Mouse (Mus musculus) kidney, embryonic 16.5 days (tissue): ENCODE results near the gene Sertad1. TPM values are rescaled to one million over a fixed set of nuclear protein-coding genes. Genes with fewer than 3 reads are reported as not detected.

ENCODE experiments used
- ATAC-seq: fragments of 200-750 bp; cut with Nextera tagmentation; 2 replicates; pipeline ENCODE4 v1.8.0; 2017; ENCODE audit warnings: moderate TSS enrichment; ENCODE audit not compliant: low FRiP score, low TSS enrichment
- H3K27ac ChIP-seq: fragments of 300-500 bp; sonication (generic); 2 replicates; pipeline ENCODE4 v1.5.1; 2014; ENCODE audit warnings: low read length
- H3K27me3 ChIP-seq: fragments of 300-500 bp; sonication (generic); 2 replicates; pipeline ENCODE4 v1.6.1; 2014; ENCODE audit warnings: low read length, control low read depth, mixed read lengths; ENCODE audit not compliant: insufficient read depth
- H3K36me3 ChIP-seq: fragments of 300-500 bp; sonication (generic); 2 replicates; pipeline ENCODE4 v1.6.1; 2014; ENCODE audit warnings: low read length, control low read depth, mixed read lengths; ENCODE audit not compliant: insufficient read depth
- H3K4me1 ChIP-seq: fragments of 300-500 bp; sonication (generic); 2 replicates; pipeline ENCODE4 v1.6.1; 2014; ENCODE audit warnings: low read length, control low read depth, mixed read lengths; ENCODE audit not compliant: insufficient read depth
- H3K4me2 ChIP-seq: fragments of 300-500 bp; sonication (generic); replicated peaks from 2 replicates; pipeline ENCODE4 v1.6.1; 2014; ENCODE audit warnings: low read depth, low read length
- H3K4me3 ChIP-seq: fragments of 300-500 bp; sonication (generic); 2 replicates; pipeline ENCODE4 v1.5.1; 2014; ENCODE audit warnings: mild to moderate bottlenecking, low read length
- H3K9ac ChIP-seq: fragments of 300-500 bp; sonication (generic); replicated peaks from 2 replicates; pipeline ENCODE4 v1.6.1; 2014; ENCODE audit warnings: low read length
- H3K9me3 ChIP-seq: fragments of 300-500 bp; sonication (generic); 2 replicates; pipeline ENCODE4 v1.6.1; 2016; ENCODE audit warnings: low read length, control low read depth
- WGBS: fragments of 180-500 bp; shearing (Covaris S2); extraction: QIAGEN DNeasy Blood & Tissue Kit; methylation state at CpG from one replicate; pipeline ENCODE4 v1.1.7; 2014; 5-methylcytosine and 5-hydroxymethylcytosine counted together
- polyA plus RNA-seq: library from polyadenylated mRNA; unstranded; fragments of >200 nt; fragmentation: Nextera tagmentation; extraction: Ambion mirVana; gene quantifications from 2 replicates; pipeline ENCODE4 v1.2.1, GENCODE M21; 2015

Sertad1 gene
- polyA plus RNA-seq, 1 experiment from 2014 or later, result 45.8 TPM

- no peak for ATAC-seq
- WGBS, result 86% methylated on average over 9 of the region's 9 CpGs
- H3K36me3 ChIP-seq, result 0 out of 2 replicates have a peak, but pooled peaks cover 2% of the 10 kb centered on the region
- H3K9me3 ChIP-seq, result peaks cover 5% of the 10 kb centered on the region; the same call in 1 of the 2 replicates
- H3K4me1 ChIP-seq, result no peaks in the 10 kb centered on the region
- H3K27ac ChIP-seq, result no peak overlapping the region
- no peaks in the 10 kb centered on the region for H3K27me3 ChIP-seq
- H3K4me3 ChIP-seq, result no peak overlapping the region
- no peak overlapping the region for H3K4me2 ChIP-seq
- H3K9ac ChIP-seq, result no peak overlapping the region
Observed at GRCm38 (mm10) chr7:27518314-27518713, 31.6 kb downstream of the Sertad1 start.

- Histone ChIP-seq H3K36me3 (0 out of 2 replicates have a peak, but pooled peaks cover 2% of the 10 kb centered on the region), H3K4me3 (no peak overlapping the region), H3K9ac (no peak overlapping the region), H3K27me3 (no peaks in the 10 kb centered on the region), H3K27ac (no peak overlapping the region), H3K9me3 (peaks cover 5% of the 10 kb centered on the region; the same call in 1 of the 2 replicates), H3K4me2 (no peak overlapping the region), H3K4me1 (no peaks in the 10 kb centered on the region)
- no peak for ATAC-seq
Observed at GRCm38 (mm10) chr7:27520104-27520503, 33.4 kb downstream of the Sertad1 start.

- Histone ChIP-seq H3K9ac (no peak overlapping the region), H3K9me3 (peaks cover 5% of the 10 kb centered on the region; the same call in 1 of the 2 replicates), H3K4me2 (no peak overlapping the region), H3K4me3 (no peak overlapping the region), H3K4me1 (no peaks in the 10 kb centered on the region), H3K27ac (no peak overlapping the region), H3K36me3 (0 out of 2 replicates have a peak, but pooled peaks cover 2% of the 10 kb centered on the region), H3K27me3 (no peaks in the 10 kb centered on the region)
- no peak for ATAC-seq
- WGBS, result 53% methylated on average over 1 of the region's 1 CpGs
Observed at GRCm38 (mm10) chr7:27520599-27520998, 33.9 kb downstream of the Sertad1 start.

GRCm38 (mm10) chr7:27522967-27523366, 36.3 kb downstream of the Sertad1 start, which contains the start of gene Hipk4:
TSS of gene Hipk4 (plus strand) at chr7:27523267.
- no peaks in the 10 kb centered on the region for H3K27me3 ChIP-seq
- 60% methylated on average over 5 of the region's 5 CpGs for WGBS
- H3K4me1 ChIP-seq, result no peaks in the 10 kb centered on the region
- no peak within 1 kb of the TSS for H3K9ac ChIP-seq
- no peak within 1 kb of the TSS for H3K4me3 ChIP-seq
- 0 out of 2 replicates have a peak, but pooled peaks cover 2% of the 10 kb centered on the region for H3K36me3 ChIP-seq
- no peak for ATAC-seq
- H3K27ac ChIP-seq, result no peak within 1 kb of the TSS
- peaks cover 5% of the 10 kb centered on the region; the same call in 1 of the 2 replicates for H3K9me3 ChIP-seq
- no peak within 1 kb of the TSS for H3K4me2 ChIP-seq

- H3K27me3 ChIP-seq, result no peaks in the 10 kb centered on the region
- ATAC-seq, result no peak
Observed at GRCm38 (mm10) chr7:27523805-27524204, 37.1 kb downstream of the Sertad1 start.

GRCm38 (mm10) chr7:27526039-27526827, 39.5 kb downstream of the Sertad1 start:
- no peak overlapping the region for H3K4me2 ChIP-seq
- H3K27ac ChIP-seq, result no peak overlapping the region
- no peaks in the 10 kb centered on the region for H3K9me3 ChIP-seq
- H3K4me3 ChIP-seq, result no peak overlapping the region
- 25% methylated on average over 10 of the region's 10 CpGs for WGBS
- peak; percentile 64 for ATAC-seq
- no peak overlapping the region for H3K9ac ChIP-seq
- 0 out of 2 replicates have a peak, but pooled peaks cover 7% of the 10 kb centered on the region for H3K36me3 ChIP-seq
- no peaks in the 10 kb centered on the region for H3K27me3 ChIP-seq
- H3K4me1 ChIP-seq, result no peaks in the 10 kb centered on the region

More at GRCm38 (mm10) chr7:27523805-27524204, 37.1 kb downstream of the Sertad1 start:
- 93% methylated on average over 13 of the region's 13 CpGs for WGBS
- Histone ChIP-seq H3K9me3 (peaks cover 5% of the 10 kb centered on the region; the same call in 1 of the 2 replicates), H3K4me1 (no peaks in the 10 kb centered on the region), H3K36me3 (0 out of 2 replicates have a peak, but pooled peaks cover 2% of the 10 kb centered on the region), H3K4me2 (no peak overlapping the region), H3K27ac (no peak overlapping the region), H3K4me3 (no peak overlapping the region), H3K9ac (no peak overlapping the region)

- H3K27me3 ChIP-seq, result no peaks in the 10 kb centered on the region
- no peak overlapping the region for H3K4me3 ChIP-seq
- no peak overlapping the region for H3K27ac ChIP-seq
- ATAC-seq, result no peak; the same call in 1 of the 2 replicates
- peaks cover 17% of the 10 kb centered on the region for H3K36me3 ChIP-seq
- no peaks in the 10 kb centered on the region for H3K9me3 ChIP-seq
- H3K4me2 ChIP-seq, result no peak overlapping the region
- no peak overlapping the region for H3K9ac ChIP-seq
- 66% methylated on average over 21 of the region's 21 CpGs for WGBS
- H3K4me1 ChIP-seq, result no peaks in the 10 kb centered on the region
Observed at GRCm38 (mm10) chr7:27529070-27529469, 42.4 kb downstream of the Sertad1 start.

GRCm38 (mm10) chr7:27530937-27531336, 44.2 kb downstream of the Sertad1 start:
- no peak overlapping the region for H3K9ac ChIP-seq
- no peaks in the 10 kb centered on the region for H3K9me3 ChIP-seq
- H3K27me3 ChIP-seq, result no peaks in the 10 kb centered on the region
- H3K4me2 ChIP-seq, result no peak overlapping the region
- H3K4me1 ChIP-seq, result no peaks in the 10 kb centered on the region
- ATAC-seq, result no peak
- peaks cover 22% of the 10 kb centered on the region for H3K36me3 ChIP-seq
- WGBS, result 78% methylated on average over 3 of the region's 3 CpGs
- no peak overlapping the region for H3K27ac ChIP-seq
- no peak overlapping the region for H3K4me3 ChIP-seq

- H3K4me1 ChIP-seq, result no peaks in the 10 kb centered on the region
- no peaks in the 10 kb centered on the region for H3K9me3 ChIP-seq
- peaks cover 23% of the 10 kb centered on the region for H3K36me3 ChIP-seq
- no peak overlapping the region for H3K9ac ChIP-seq
- H3K27ac ChIP-seq, result no peak overlapping the region
- H3K27me3 ChIP-seq, result no peaks in the 10 kb centered on the region
- H3K4me2 ChIP-seq, result no peak overlapping the region
- no peak for ATAC-seq
- no peak overlapping the region for H3K4me3 ChIP-seq
- WGBS, result 88% methylated on average over 10 of the region's 10 CpGs
Observed at GRCm38 (mm10) chr7:27531707-27532106, 45.0 kb downstream of the Sertad1 start.

- no peaks in the 10 kb centered on the region for H3K4me1 ChIP-seq
- no peak overlapping the region for H3K4me3 ChIP-seq
- H3K27me3 ChIP-seq, result no peaks in the 10 kb centered on the region
- 91% methylated on average over 9 of the region's 9 CpGs for WGBS
- H3K9me3 ChIP-seq, result no peaks in the 10 kb centered on the region
- H3K27ac ChIP-seq, result no peak overlapping the region
- H3K9ac ChIP-seq, result no peak overlapping the region
- no peak for ATAC-seq
- peaks cover 23% of the 10 kb centered on the region for H3K36me3 ChIP-seq
- H3K4me2 ChIP-seq, result no peak overlapping the region
Observed at GRCm38 (mm10) chr7:27532480-27533050, 45.9 kb downstream of the Sertad1 start.
